Mouse (Mus musculus) intestine, embryonic 15.5 days (tissue): ENCODE measurements around the gene Eid1. TPM values are rescaled to one million over a fixed set of nuclear protein-coding genes. Genes with fewer than 3 reads are reported as not detected.
A peak's percentile ranks its signal among the peaks of the same experiment; 100 is the strongest.

ENCODE experiments used
- ATAC-seq: fragments of 200-750 bp; cut with Nextera tagmentation; 2 replicates; pipeline ENCODE4 v1.8.0; 2017; ENCODE audit warnings: moderate TSS enrichment, moderate library complexity
- H3K27ac ChIP-seq: fragments of 300-500 bp; sonication (generic); 2 replicates; pipeline ENCODE4 v1.5.1; 2015; ENCODE audit warnings: mild to moderate bottlenecking, inconsistent platforms
- H3K27me3 ChIP-seq: fragments of 300-500 bp; sonication (generic); replicated peaks from 2 replicates; pipeline ENCODE4 v1.6.1; 2015; ENCODE audit warnings: inconsistent platforms
- H3K36me3 ChIP-seq: fragments of 300-500 bp; sonication (generic); 2 replicates; pipeline ENCODE4 v1.6.1; 2015; ENCODE audit warnings: inconsistent platforms
- H3K4me1 ChIP-seq: fragments of 300-500 bp; sonication (generic); replicated peaks from 2 replicates; pipeline ENCODE4 v1.6.1; 2015; ENCODE audit warnings: inconsistent platforms
- H3K4me2 ChIP-seq: fragments of 300-500 bp; sonication (generic); replicated peaks from 2 replicates; pipeline ENCODE4 v1.6.1; 2015; ENCODE audit warnings: mild to moderate bottlenecking, inconsistent platforms
- H3K4me3 ChIP-seq: fragments of 300-500 bp; sonication (generic); replicated peaks from 2 replicates; pipeline ENCODE4 v1.5.1; 2015; ENCODE audit warnings: inconsistent platforms
- H3K9ac ChIP-seq: fragments of 300-500 bp; sonication (generic); 2 replicates; pipeline ENCODE4 v1.6.1; 2015; ENCODE audit warnings: inconsistent platforms
- H3K9me3 ChIP-seq: fragments of 300-500 bp; sonication (generic); 2 replicates; pipeline ENCODE4 v1.6.1; 2016; ENCODE audit warnings: inconsistent platforms
- WGBS: fragments of 180-500 bp; shearing (Covaris S2); methylation state at CpG from one replicate; pipeline ENCODE4 v1.1.7; 2015; 5-methylcytosine and 5-hydroxymethylcytosine counted together
- polyA plus RNA-seq: library from polyadenylated mRNA; unstranded; fragments of >200 nt; fragmentation: Nextera tagmentation; extraction: Ambion mirVana; gene quantifications from 2 replicates; pipeline ENCODE4 v1.2.1, GENCODE M21; 2015

The Eid1 gene
- polyA plus RNA-seq, 1 experiment from 2014 or later: 114 TPM

- Histone ChIP-seq H3K9me3 (no peaks in the 10 kb centered on the region), H3K4me3 (no peak overlapping the region)
Observed at GRCm38 (mm10) chr2:125653286-125653685, 19.6 kb upstream of the Eid1 start.

GRCm38 (mm10) chr2:125655391-125655790 is 17.5 kb upstream of the Eid1 start:
- Histone ChIP-seq H3K27ac (no peak overlapping the region), H3K9me3 (no peaks in the 10 kb centered on the region), H3K4me1 (no peaks in the 10 kb centered on the region), H3K4me2 (no peak overlapping the region), H3K27me3 (no peaks in the 10 kb centered on the region), H3K36me3 (no peaks in the 10 kb centered on the region), H3K4me3 (no peak overlapping the region), H3K9ac (no peak overlapping the region)
- WGBS: 91% methylated on average over 9 of the region's 9 CpGs
- ATAC-seq: no peak

More at GRCm38 (mm10) chr2:125653286-125653685, 19.6 kb upstream of the Eid1 start:
- Histone ChIP-seq H3K4me1 (no peaks in the 10 kb centered on the region), H3K27ac (no peak overlapping the region), H3K27me3 (no peaks in the 10 kb centered on the region), H3K9ac (no peak overlapping the region), H3K4me2 (no peak overlapping the region), H3K36me3 (no peaks in the 10 kb centered on the region)
- 87% methylated on average over 2 of the region's 2 CpGs for WGBS
- ATAC-seq: no peak

GRCm38 (mm10) chr2:125659823-125660536 is 12.9 kb upstream of the Eid1 start:
- Histone ChIP-seq H3K9me3 (no peaks in the 10 kb centered on the region), H3K4me3 (peak overlapping the region; percentile 20), H3K27ac (no peak overlapping the region), H3K4me2 (peak overlapping the region; percentile 56), H3K9ac (peak overlapping the region; percentile 31; the same call in 1 of the 2 replicates), H3K4me1 (peaks cover 4% of the 10 kb centered on the region; the same call in 1 of the 2 replicates), H3K36me3 (no peaks in the 10 kb centered on the region), H3K27me3 (no peaks in the 10 kb centered on the region)
- ATAC-seq: peak; percentile 76
- 10% methylated on average over 10 of the region's 10 CpGs for WGBS

GRCm38 (mm10) chr2:125660537-125661130 is 12.3 kb upstream of the Eid1 start:
- H3K9ac ChIP-seq: peak overlapping the region; percentile 31
- no peaks in the 10 kb centered on the region for H3K27me3 ChIP-seq
- peak overlapping the region; percentile 56 for H3K4me2 ChIP-seq
- ATAC-seq: peak; percentile 79
- peak overlapping the region; percentile 20 for H3K4me3 ChIP-seq
- H3K27ac ChIP-seq: no peak overlapping the region
- H3K9me3 ChIP-seq: no peaks in the 10 kb centered on the region
- 29% methylated on average over 20 of the region's 20 CpGs for WGBS
- peaks cover 4% of the 10 kb centered on the region; the same call in 1 of the 2 replicates for H3K4me1 ChIP-seq
- H3K36me3 ChIP-seq: no peaks in the 10 kb centered on the region

GRCm38 (mm10) chr2:125661156-125661555 is 11.7 kb upstream of the Eid1 start:
- Histone ChIP-seq H3K4me3 (peak overlapping the region; percentile 20; the same call in 1 of the 2 replicates), H3K9ac (peak overlapping the region; percentile 31; the same call in 1 of the 2 replicates), H3K4me2 (peak overlapping the region; percentile 56), H3K27me3 (no peaks in the 10 kb centered on the region), H3K27ac (no peak overlapping the region), H3K36me3 (no peaks in the 10 kb centered on the region), H3K4me1 (peaks cover 4% of the 10 kb centered on the region; the same call in 1 of the 2 replicates), H3K9me3 (no peaks in the 10 kb centered on the region)
- ATAC-seq: no peak
- 45% methylated on average over 4 of the region's 4 CpGs for WGBS

GRCm38 (mm10) chr2:125662517-125662916 is 10.4 kb upstream of the Eid1 start:
- 86% methylated on average over 3 of the region's 3 CpGs for WGBS

GRCm38 (mm10) chr2:125665213-125665612 is 7.7 kb upstream of the Eid1 start:
- H3K4me1 ChIP-seq: peaks cover 4% of the 10 kb centered on the region; the same call in 1 of the 2 replicates
- no peaks in the 10 kb centered on the region for H3K9me3 ChIP-seq
- no peak overlapping the region for H3K4me2 ChIP-seq
- H3K27ac ChIP-seq: no peak overlapping the region
- no peak overlapping the region for H3K4me3 ChIP-seq
- no peaks in the 10 kb centered on the region for H3K27me3 ChIP-seq
- H3K9ac ChIP-seq: no peak overlapping the region
- WGBS: 86% methylated on average over 5 of the region's 5 CpGs
- ATAC-seq: no peak
- H3K36me3 ChIP-seq: no peaks in the 10 kb centered on the region

More at GRCm38 (mm10) chr2:125662517-125662916, 10.4 kb upstream of the Eid1 start:
- no peak overlapping the region for H3K4me2 ChIP-seq
- H3K4me3 ChIP-seq: no peak overlapping the region
- H3K9ac ChIP-seq: no peak overlapping the region
- H3K36me3 ChIP-seq: no peaks in the 10 kb centered on the region
- H3K27me3 ChIP-seq: no peaks in the 10 kb centered on the region
- no peak overlapping the region for H3K27ac ChIP-seq
- peaks cover 4% of the 10 kb centered on the region; the same call in 1 of the 2 replicates for H3K4me1 ChIP-seq
- ATAC-seq: no peak
- H3K9me3 ChIP-seq: no peaks in the 10 kb centered on the region

- H3K9ac ChIP-seq: no peak overlapping the region
- peaks cover 1% of the 10 kb centered on the region; the same call in 1 of the 2 replicates for H3K4me1 ChIP-seq
- no peaks in the 10 kb centered on the region for H3K27me3 ChIP-seq
- no peak overlapping the region for H3K27ac ChIP-seq
- H3K36me3 ChIP-seq: no peaks in the 10 kb centered on the region
- H3K9me3 ChIP-seq: no peaks in the 10 kb centered on the region
- no peak overlapping the region for H3K4me2 ChIP-seq
- ATAC-seq: peak; percentile 34; the same call in 1 of the 2 replicates
- no peak overlapping the region for H3K4me3 ChIP-seq
- 79% methylated on average over 4 of the region's 4 CpGs for WGBS
Observed at GRCm38 (mm10) chr2:125665909-125666308, 7.0 kb upstream of the Eid1 start.

- Histone ChIP-seq H3K9ac (no peak overlapping the region), H3K27ac (no peak overlapping the region), H3K9me3 (no peaks in the 10 kb centered on the region), H3K4me2 (no peak overlapping the region), H3K4me1 (no peaks in the 10 kb centered on the region), H3K36me3 (no peaks in the 10 kb centered on the region), H3K4me3 (no peak overlapping the region), H3K27me3 (no peaks in the 10 kb centered on the region)
- ATAC-seq: no peak
- 81% methylated on average over 4 of the region's 4 CpGs for WGBS
Observed at GRCm38 (mm10) chr2:125666668-125667067, 6.2 kb upstream of the Eid1 start.

- ATAC-seq: peak; percentile 77
Observed at GRCm38 (mm10) chr2:125667184-125667583, 5.7 kb upstream of the Eid1 start.

GRCm38 (mm10) chr2:125667721-125668120 is 5.2 kb upstream of the Eid1 start:
- Histone ChIP-seq H3K9me3 (no peaks in the 10 kb centered on the region), H3K36me3 (no peaks in the 10 kb centered on the region), H3K9ac (no peak overlapping the region), H3K27ac (no peak overlapping the region), H3K4me2 (no peak overlapping the region), H3K27me3 (no peaks in the 10 kb centered on the region), H3K4me1 (no peaks in the 10 kb centered on the region), H3K4me3 (no peak overlapping the region)
- WGBS: 83% methylated on average over 7 of the region's 7 CpGs
- ATAC-seq: no peak

More at GRCm38 (mm10) chr2:125667184-125667583, 5.7 kb upstream of the Eid1 start:
- H3K36me3 ChIP-seq: no peaks in the 10 kb centered on the region
- no peaks in the 10 kb centered on the region for H3K27me3 ChIP-seq
- no peak overlapping the region for H3K9ac ChIP-seq
- 43% methylated on average over 5 of the region's 5 CpGs for WGBS
- H3K4me2 ChIP-seq: no peak overlapping the region
- H3K27ac ChIP-seq: no peak overlapping the region
- H3K4me3 ChIP-seq: no peak overlapping the region
- no peaks in the 10 kb centered on the region for H3K4me1 ChIP-seq
- H3K9me3 ChIP-seq: no peaks in the 10 kb centered on the region

- Histone ChIP-seq H3K4me2 (no peak overlapping the region), H3K4me1 (no peaks in the 10 kb centered on the region; the same call in 1 of the 2 replicates), H3K27me3 (no peaks in the 10 kb centered on the region)
Observed at GRCm38 (mm10) chr2:125670846-125671245, 2.0 kb upstream of the Eid1 start.

More at GRCm38 (mm10) chr2:125670846-125671245, 2.0 kb upstream of the Eid1 start:
- no peak overlapping the region for H3K27ac ChIP-seq
- no peak overlapping the region for H3K9ac ChIP-seq
- 44% methylated on average over 1 of the region's 1 CpGs for WGBS
- H3K4me3 ChIP-seq: no peak overlapping the region
- no peaks in the 10 kb centered on the region for H3K36me3 ChIP-seq
- no peak for ATAC-seq
- no peaks in the 10 kb centered on the region for H3K9me3 ChIP-seq
